25 mouse cellular contexts compared by ENCODE assay signal in the genomic region with DNA sequence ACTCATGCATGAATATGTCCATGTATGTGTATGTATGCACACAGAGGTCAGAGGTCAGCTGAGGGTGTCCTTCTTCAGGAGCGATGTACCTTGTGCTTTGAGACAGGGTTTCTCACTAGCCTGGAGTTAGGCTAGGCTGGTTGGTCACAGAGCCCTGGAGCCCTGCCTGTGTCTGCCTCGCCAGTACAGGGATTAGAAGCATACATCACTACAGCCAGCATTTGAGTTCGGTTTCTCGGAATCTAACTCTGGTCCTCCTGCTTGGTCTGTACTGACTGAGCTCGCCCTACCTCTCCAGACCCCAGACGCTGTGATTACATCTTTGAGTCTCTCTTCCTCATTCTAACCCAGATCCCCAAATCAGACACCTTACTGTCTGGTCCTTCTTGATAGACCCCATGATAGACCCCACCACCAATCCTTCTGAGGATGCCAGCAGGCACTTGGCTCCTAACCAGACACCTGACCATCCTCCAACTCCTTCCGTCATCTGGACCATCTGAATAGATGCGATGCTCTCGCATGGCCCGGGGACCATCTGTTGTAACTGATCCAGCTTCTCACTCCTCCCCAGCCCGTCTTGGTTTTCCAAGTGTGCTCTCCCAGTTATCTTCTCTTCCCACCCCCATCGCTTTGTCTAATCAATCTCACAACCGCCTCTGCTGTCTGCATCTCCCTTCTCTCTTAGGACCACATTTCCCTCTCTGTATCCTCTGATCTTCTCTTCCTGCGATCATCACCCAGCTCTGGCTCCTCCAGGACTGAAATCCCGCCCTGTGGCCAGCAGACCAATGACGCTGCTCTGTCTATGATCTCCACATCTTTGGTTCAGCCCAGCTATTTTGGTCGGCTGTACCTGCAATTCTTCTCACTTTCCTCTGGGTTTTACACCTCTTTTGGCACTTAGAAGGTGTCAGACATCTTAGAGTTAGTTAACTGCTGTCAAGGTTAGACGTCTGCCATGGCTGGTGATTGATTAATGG. TPM values are rescaled to one million over a fixed set of nuclear protein-coding genes. Genes with fewer than 3 reads are reported as not detected.
DNase-seq lines count a peak whose midpoint lies in the region; ATAC-seq lines count a peak whose summit lies in the region.
"Had no signal": no experiment of that assay in that cellular context is flagged by ENCODE, and none has a peak within 500 bp of the region (broad histone marks: within the 10 kb centered on the region; RNA-seq: fewer than 3 reads in every experiment).

No protein-coding gene starts in this region.

- no peaks in the 10 kb centered on the region for H3K27me3 ChIP-seq in forebrain, embryonic 15.5 days
- no peaks in the 10 kb centered on the region for H3K27me3 ChIP-seq in forebrain, embryonic 12.5 days
- no peaks in the 10 kb centered on the region for H3K27me3 ChIP-seq in forebrain, embryonic 16.5 days (replicated peaks; ENCODE audit: control insufficient read depth, insufficient read depth, low read length)
- H3K27me3 ChIP-seq: intestine, embryonic 15.5 days; neural tube, embryonic 15.5 days had no signal

- no peak overlapping the region for H3K9ac ChIP-seq in forebrain, embryonic 15.5 days (replicated peaks)
- H3K9ac ChIP-seq in forebrain, embryonic 12.5 days: no peak overlapping the region
- no peak overlapping the region for H3K9ac ChIP-seq in forebrain, embryonic 16.5 days (replicated peaks; ENCODE audit: low read depth, low read length)
- H3K9ac ChIP-seq: heart, embryonic 13.5 days; intestine, embryonic 15.5 days; limb, embryonic 12.5 days; neural tube, embryonic 15.5 days had no signal

- no peaks in the 10 kb centered on the region for H3K9me3 ChIP-seq in forebrain, embryonic 15.5 days
- no peaks in the 10 kb centered on the region for H3K9me3 ChIP-seq in forebrain, embryonic 12.5 days
- H3K9me3 ChIP-seq in forebrain, embryonic 16.5 days (ENCODE audit: control insufficient read depth, low read length): no peaks in the 10 kb centered on the region
- H3K9me3 ChIP-seq: G1E; heart, embryonic 13.5 days; intestine, embryonic 15.5 days; limb, embryonic 12.5 days; midbrain, embryonic 10.5 days; neural tube, embryonic 15.5 days had no signal

- ATAC-seq in forebrain, embryonic 15.5 days (replicated peaks): no peak
- no peak for ATAC-seq in forebrain, embryonic 12.5 days (ENCODE audit: low FRiP score)
- no peak for ATAC-seq in forebrain, embryonic 16.5 days
- ATAC-seq: intestine, embryonic 15.5 days had no signal

- H3K36me3 ChIP-seq in forebrain, embryonic 15.5 days: no peaks in the 10 kb centered on the region
- H3K36me3 ChIP-seq in forebrain, embryonic 12.5 days (replicated peaks): no peaks in the 10 kb centered on the region
- H3K36me3 ChIP-seq in forebrain, embryonic 16.5 days (ENCODE audit: control insufficient read depth, insufficient read depth): no peaks in the 10 kb centered on the region
- H3K36me3 ChIP-seq: G1E; heart, embryonic 13.5 days; intestine, embryonic 15.5 days; limb, embryonic 12.5 days; midbrain, embryonic 10.5 days; neural tube, embryonic 15.5 days had no signal

- 71% methylated on average over 18 of the region's 18 CpGs for WGBS in forebrain, embryonic 15.5 days
- 83% methylated on average over 18 of the region's 18 CpGs for WGBS in forebrain, embryonic 12.5 days
- WGBS in forebrain, embryonic 16.5 days: 66% methylated on average over 18 of the region's 18 CpGs

- no peak overlapping the region for H3K4me2 ChIP-seq in forebrain, embryonic 15.5 days (replicated peaks)
- no peak overlapping the region for H3K4me2 ChIP-seq in forebrain, embryonic 12.5 days
- no peak overlapping the region for H3K4me2 ChIP-seq in forebrain, embryonic 16.5 days (ENCODE audit: low read length)
- H3K4me2 ChIP-seq: heart, embryonic 13.5 days; intestine, embryonic 15.5 days; limb, embryonic 12.5 days; liver, embryonic 11.5 days; neural tube, embryonic 15.5 days had no signal

- H3K4me3 ChIP-seq in forebrain, embryonic 15.5 days: no peak overlapping the region
- no peak overlapping the region for H3K4me3 ChIP-seq in forebrain, embryonic 12.5 days (replicated peaks)
- H3K4me3 ChIP-seq in forebrain, embryonic 16.5 days (replicated peaks; ENCODE audit: low read length): no peak overlapping the region
- H3K4me3 ChIP-seq: heart, embryonic 13.5 days; intestine, embryonic 15.5 days; limb, embryonic 12.5 days; midbrain, embryonic 10.5 days; neural tube, embryonic 15.5 days had no signal

- H3K27ac ChIP-seq in forebrain, embryonic 15.5 days (replicated peaks): peak overlapping the region; percentile 62; the same call in 1 of the 2 replicates
- H3K27ac ChIP-seq in forebrain, embryonic 12.5 days: no peak overlapping the region
- 0 out of 2 replicates have a peak overlapping the region, but pooled peaks have one; percentile 1 for H3K27ac ChIP-seq in forebrain, embryonic 16.5 days (ENCODE audit: low read length)
- H3K27ac ChIP-seq: heart, embryonic 13.5 days; intestine, embryonic 15.5 days; limb, embryonic 12.5 days; midbrain, embryonic 10.5 days; neural tube, embryonic 15.5 days had no signal

- no peaks in the 10 kb centered on the region for H3K4me1 ChIP-seq in forebrain, embryonic 15.5 days
- peaks cover 4% of the 10 kb centered on the region; the same call in 1 of the 2 replicates for H3K4me1 ChIP-seq in forebrain, embryonic 12.5 days
- peaks cover 6% of the 10 kb centered on the region; the same call in 1 of the 2 replicates for H3K4me1 ChIP-seq in forebrain, embryonic 16.5 days (replicated peaks; ENCODE audit: control insufficient read depth, insufficient read depth, low read length)
- H3K4me1 ChIP-seq: heart, embryonic 13.5 days; intestine, embryonic 15.5 days; neural tube, embryonic 15.5 days had no signal

- DNase-seq in brain, adult 2 months (ENCODE audit: low read depth, low spot score): peak; percentile 72
- DNase-seq in cerebellum, adult 8-10 months: peak; percentile 60
- DNase-seq in MN1 (ENCODE audit: low spot score): no peak
- DNase-seq in layer of hippocampus, postnatal 14 days (ENCODE audit: low spot score in 2 of 2): no peak
- DNase-seq: adrenal gland, adult 8-10 months; gastrocnemius, postnatal 25 days; heart, adult 18-20 months; heart, postnatal 14 days; kidney, adult 8-10 months; kidney, postnatal 10 days; lung, adult 18-20 months; lung, postnatal 10 days; right cerebral cortex, postnatal 14 days had no signal

RNA-seq across cellular contexts. Expression of a gene that starts 13.1 kb away (rescaled TPM):
- polyA plus RNA-seq in forebrain, embryonic 15.5 days (2015; fragmentation: Nextera tagmentation; extraction: Ambion mirVana): 13.1 TPM in 2 replicates
- polyA plus RNA-seq in forebrain, embryonic 12.5 days (2016; fragmentation: Nextera tagmentation; extraction: Ambion mirVana): 3.4 and 4.4 TPM in 2 replicates
- 12.8 and 13.9 TPM in 2 replicates for polyA plus RNA-seq in forebrain, embryonic 16.5 days (2015; fragmentation: Nextera tagmentation; extraction: Ambion mirVana)
- 10 to 100 TPM; 50.0 to 53.3 TPM for total RNA-seq in layer of hippocampus, postnatal 14 days (2021)
- total RNA-seq: gastrocnemius, postnatal 25 days; heart, adult 18-20 months had no signal
- polyA plus RNA-seq: G1E; liver, embryonic 11.5 days had no signal

RNA-seq across cellular contexts. Expression of a gene that starts 31.0 kb away (rescaled TPM):
- polyA plus RNA-seq in forebrain, embryonic 15.5 days (2015; fragmentation: Nextera tagmentation; extraction: Ambion mirVana): 30.5 and 32.5 TPM in 2 replicates
- 12.0 and 13.4 TPM in 2 replicates for polyA plus RNA-seq in forebrain, embryonic 12.5 days (2016; fragmentation: Nextera tagmentation; extraction: Ambion mirVana)
- polyA plus RNA-seq in forebrain, embryonic 16.5 days (2015; fragmentation: Nextera tagmentation; extraction: Ambion mirVana): 31.0 and 35.2 TPM in 2 replicates
- total RNA-seq in layer of hippocampus, postnatal 14 days (2021): 10 to 100 TPM; 43.8 to 45.6 TPM

RNA-seq across cellular contexts. Expression of a gene that starts 37.3 kb away (rescaled TPM):
- polyA plus RNA-seq in forebrain, embryonic 15.5 days (2015; fragmentation: Nextera tagmentation; extraction: Ambion mirVana): 1.9 and 2.7 TPM in 2 replicates
- polyA plus RNA-seq in forebrain, embryonic 12.5 days (2016; fragmentation: Nextera tagmentation; extraction: Ambion mirVana): 1.4 and 2.6 TPM in 2 replicates
- polyA plus RNA-seq in forebrain, embryonic 16.5 days (2015; fragmentation: Nextera tagmentation; extraction: Ambion mirVana): 1.8 and 2.9 TPM in 2 replicates
- 1 to 10 TPM; 1.3 to 1.6 TPM for total RNA-seq in layer of hippocampus, postnatal 14 days (2021)

RNA-seq across cellular contexts. Expression of a gene that starts 38.5 kb away (rescaled TPM):
- polyA plus RNA-seq in forebrain, embryonic 15.5 days (2015; fragmentation: Nextera tagmentation; extraction: Ambion mirVana): 159 and 160 TPM in 2 replicates
- 159 and 160 TPM in 2 replicates for polyA plus RNA-seq in forebrain, embryonic 12.5 days (2016; fragmentation: Nextera tagmentation; extraction: Ambion mirVana)
- polyA plus RNA-seq in forebrain, embryonic 16.5 days (2015; fragmentation: Nextera tagmentation; extraction: Ambion mirVana): 148 TPM in 2 replicates
- total RNA-seq in layer of hippocampus, postnatal 14 days (2021): 10 to 100 TPM; 68.1 to 69.9 TPM

RNA-seq across cellular contexts. Expression of a gene that starts 46.4 kb away (rescaled TPM):
- 0.57 and 0.61 TPM in 2 replicates for polyA plus RNA-seq in forebrain, embryonic 15.5 days (2015; fragmentation: Nextera tagmentation; extraction: Ambion mirVana)
- 0.50 and 0.68 TPM in 2 replicates for polyA plus RNA-seq in forebrain, embryonic 12.5 days (2016; fragmentation: Nextera tagmentation; extraction: Ambion mirVana)
- polyA plus RNA-seq in forebrain, embryonic 16.5 days (2015; fragmentation: Nextera tagmentation; extraction: Ambion mirVana): 0.42 and 0.70 TPM in 2 replicates
- not detected for total RNA-seq in layer of hippocampus, postnatal 14 days (2021)
- total RNA-seq: gastrocnemius, postnatal 25 days; heart, adult 18-20 months; heart, postnatal 14 days; layer of hippocampus, postnatal 25 days had no signal
- polyA plus RNA-seq: G1E; testis, adult 2 months had no signal

Comparison
In these comparisons a context has a peak if more than half of its experiments do, and no peak if none do; other contexts are left out.
1. DNase-seq: peak in brain, adult 2 months (single experiment) and cerebellum, adult 8-10 months (single experiment); none in MN1 (single experiment) and layer of hippocampus, postnatal 14 days (0 of 2).